Mouse (Mus musculus): Measurements from ENCODE around the gene Tubb2b.

- TF ChIP-seq POLR2A (IDR thresholded peaks at IDR 0.05; ENCODE audit: borderline replicate concordance, extremely low read depth, low read depth, low read length) (no peak), CTCF (IDR thresholded peaks at IDR 0.05; ENCODE audit: insufficient read depth, low read length) (no peak)
These were observed 19.4 kb upstream of the Tubb2b start for GRCm38 (mm10) chr13:34149463-34150176.
